Mouse (Mus musculus) hindbrain, embryonic 12.5 days (tissue): ENCODE data around the gene Lrrfip2. TPM values are rescaled to one million over a fixed set of nuclear protein-coding genes. Genes with fewer than 3 reads are reported as not detected.

Source experiments
- ATAC-seq: fragments of 200-750 bp; cut with Nextera tagmentation; 2 replicates; pipeline ENCODE4 v1.8.0; 2017; ENCODE audit warnings: moderate TSS enrichment; ENCODE audit not compliant: low FRiP score
- H3K27ac ChIP-seq: fragments of 300-500 bp; sonication (generic); 2 replicates; pipeline ENCODE4 v1.5.1; 2016; ENCODE audit warnings: mild to moderate bottlenecking
- H3K27me3 ChIP-seq: fragments of 300-500 bp; sonication (generic); 2 replicates; pipeline ENCODE4 v1.6.1; 2016; ENCODE audit warnings: mild to moderate bottlenecking
- H3K36me3 ChIP-seq: fragments of 300-500 bp; sonication (generic); 2 replicates; pipeline ENCODE4 v1.6.1; 2016; ENCODE audit warnings: mild to moderate bottlenecking
- H3K4me1 ChIP-seq: fragments of 300-500 bp; sonication (generic); 2 replicates; pipeline ENCODE4 v1.6.1; 2016
- H3K4me2 ChIP-seq: fragments of 300-500 bp; sonication (generic); replicated peaks from 2 replicates; pipeline ENCODE4 v1.6.1; 2016; ENCODE audit warnings: mild to moderate bottlenecking
- H3K4me3 ChIP-seq: fragments of 300-500 bp; sonication (generic); 2 replicates; pipeline ENCODE4 v1.5.1; 2016; ENCODE audit warnings: mild to moderate bottlenecking
- H3K9ac ChIP-seq: fragments of 300-500 bp; sonication (generic); 2 replicates; pipeline ENCODE4 v1.6.1; 2016; ENCODE audit warnings: mild to moderate bottlenecking, moderate library complexity
- H3K9me3 ChIP-seq: fragments of 300-500 bp; sonication (generic); replicated peaks from 2 replicates; pipeline ENCODE4 v1.6.1; 2016; ENCODE audit warnings: mild to moderate bottlenecking
- WGBS: fragments of 180-500 bp; shearing (Covaris S2); methylation state at CpG from one replicate; pipeline ENCODE4 v1.1.7; 2016; 5-methylcytosine and 5-hydroxymethylcytosine counted together
- polyA plus RNA-seq: library from polyadenylated mRNA; unstranded; fragments of >200 nt; fragmentation: Nextera tagmentation; extraction: Ambion mirVana; gene quantifications from 2 replicates; pipeline ENCODE4 v1.2.1, GENCODE M21; 2016

The Lrrfip2 gene
- polyA plus RNA-seq, 1 experiment from 2014 or later, result 50.5 TPM

DNA sequence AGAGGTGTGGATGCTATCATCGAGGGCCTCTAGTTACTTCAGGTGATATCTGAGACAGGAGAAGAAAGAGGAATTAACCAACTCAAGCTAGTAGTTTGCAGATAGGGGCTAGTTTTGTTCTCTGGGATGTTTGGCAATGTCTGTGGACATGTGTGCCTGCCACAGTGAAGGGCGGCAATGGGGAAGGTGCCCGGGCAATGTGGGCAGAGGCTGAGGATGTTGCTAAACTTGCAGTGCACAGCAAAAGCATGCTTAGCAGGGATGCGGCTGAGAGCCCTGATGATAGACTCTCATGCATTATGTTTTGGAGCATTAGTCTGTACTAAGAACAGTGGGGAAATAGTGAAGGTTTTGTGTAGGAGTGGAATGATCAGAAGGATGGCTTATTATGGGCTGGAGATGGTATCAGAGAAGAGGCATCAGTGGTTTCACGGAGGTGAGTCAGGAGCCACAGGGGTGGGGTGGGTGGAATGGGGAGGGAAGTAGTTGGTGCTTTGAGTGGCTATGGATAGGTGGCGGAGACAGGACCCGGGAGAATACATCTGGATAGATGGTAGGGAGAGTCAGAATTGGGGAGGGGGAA is 28.9 kb downstream of the Lrrfip2 start:
- ATAC-seq, result no peak
- no peak overlapping the region for H3K9ac ChIP-seq
- H3K4me3 ChIP-seq, result no peak overlapping the region
- no peaks in the 10 kb centered on the region for H3K4me1 ChIP-seq
- no peaks in the 10 kb centered on the region for H3K27me3 ChIP-seq
- no peaks in the 10 kb centered on the region for H3K9me3 ChIP-seq
- H3K36me3 ChIP-seq, result no peaks in the 10 kb centered on the region
- H3K27ac ChIP-seq, result no peak overlapping the region
- H3K4me2 ChIP-seq, result no peak overlapping the region
- WGBS, result 92% methylated on average over 7 of the region's 7 CpGs

- Histone ChIP-seq H3K4me1 (no peaks in the 10 kb centered on the region), H3K9ac (no peak overlapping the region), H3K27me3 (no peaks in the 10 kb centered on the region), H3K4me3 (no peak overlapping the region), H3K27ac (no peak overlapping the region), H3K9me3 (no peaks in the 10 kb centered on the region), H3K4me2 (no peak overlapping the region), H3K36me3 (no peaks in the 10 kb centered on the region)
- ATAC-seq, result no peak
- WGBS, result 90% methylated on average over 2 of the region's 2 CpGs
These were observed 30.6 kb downstream of the Lrrfip2 start for GRCm38 (mm10) chr9:111148006-111148405.

DNA sequence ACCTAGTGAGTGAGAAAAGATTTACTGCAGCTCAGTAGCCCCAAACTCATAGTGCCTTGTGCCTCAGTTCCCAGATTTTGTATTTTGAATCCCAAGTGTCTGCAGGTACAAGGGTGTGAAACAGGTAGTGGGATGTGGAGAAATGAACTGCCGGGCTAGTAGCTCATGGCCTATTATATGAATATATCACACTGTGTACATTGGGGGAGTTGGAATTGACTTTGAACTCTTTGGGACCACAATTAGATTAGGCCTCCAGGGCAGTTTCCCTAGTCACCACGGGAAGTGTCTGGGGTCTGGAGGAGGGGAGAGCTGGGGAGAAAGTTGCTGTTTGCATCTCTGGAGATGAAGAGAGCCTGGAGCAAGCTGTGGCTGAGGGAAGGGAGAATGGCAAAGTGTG is 31.0 kb downstream of the Lrrfip2 start:
- no peaks in the 10 kb centered on the region for H3K27me3 ChIP-seq
- H3K9me3 ChIP-seq, result no peaks in the 10 kb centered on the region
- H3K4me3 ChIP-seq, result no peak overlapping the region
- ATAC-seq, result no peak
- no peak overlapping the region for H3K9ac ChIP-seq
- H3K4me2 ChIP-seq, result no peak overlapping the region
- H3K27ac ChIP-seq, result no peak overlapping the region
- H3K4me1 ChIP-seq, result no peaks in the 10 kb centered on the region
- H3K36me3 ChIP-seq, result no peaks in the 10 kb centered on the region
- WGBS, result 73% methylated on average over 2 of the region's 2 CpGs

DNA sequence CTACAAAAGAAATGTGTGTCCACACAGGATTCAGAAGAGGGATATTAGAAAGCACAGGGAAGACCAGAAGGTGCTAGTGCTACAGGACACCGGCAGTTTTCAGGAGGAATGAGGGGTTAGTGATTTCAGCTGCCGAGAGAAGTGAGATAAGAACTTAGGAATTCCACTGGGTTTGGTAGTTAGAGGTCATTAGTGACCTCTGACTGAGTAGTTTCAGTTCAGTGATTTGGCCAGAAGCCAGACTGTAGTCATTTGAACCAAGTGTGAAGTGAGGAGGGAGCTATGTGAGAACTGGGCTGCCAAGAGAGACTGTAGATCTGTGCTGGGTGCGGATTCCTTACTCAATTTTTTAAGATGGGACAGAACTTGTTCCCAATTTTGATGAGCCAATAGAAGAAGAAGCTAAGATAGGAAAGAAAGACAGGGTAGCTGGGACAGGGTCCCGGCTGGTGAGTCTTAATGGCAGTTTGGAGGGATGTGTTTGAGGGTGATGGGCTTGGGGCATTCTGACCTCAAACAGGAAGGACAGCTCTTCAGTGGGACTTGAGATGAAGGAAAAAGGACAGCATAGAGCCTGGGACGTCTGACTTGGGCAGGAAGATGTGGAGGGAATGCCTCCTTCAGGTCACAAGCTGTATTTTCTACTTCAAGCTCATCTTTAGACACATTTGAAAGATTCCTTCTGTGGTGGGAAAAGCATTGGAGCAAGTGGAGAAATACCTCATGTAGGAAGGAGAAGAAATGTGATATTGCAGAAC is 32.0 kb downstream of the Lrrfip2 start:
- H3K9me3 ChIP-seq, result no peaks in the 10 kb centered on the region
- WGBS, result 67% methylated on average over 5 of the region's 5 CpGs
- no peak overlapping the region for H3K4me2 ChIP-seq
- H3K27ac ChIP-seq, result no peak overlapping the region
- H3K4me1 ChIP-seq, result no peaks in the 10 kb centered on the region
- no peak overlapping the region for H3K4me3 ChIP-seq
- no peak for ATAC-seq
- H3K27me3 ChIP-seq, result no peaks in the 10 kb centered on the region
- no peaks in the 10 kb centered on the region for H3K36me3 ChIP-seq
- H3K9ac ChIP-seq, result no peak overlapping the region

DNA sequence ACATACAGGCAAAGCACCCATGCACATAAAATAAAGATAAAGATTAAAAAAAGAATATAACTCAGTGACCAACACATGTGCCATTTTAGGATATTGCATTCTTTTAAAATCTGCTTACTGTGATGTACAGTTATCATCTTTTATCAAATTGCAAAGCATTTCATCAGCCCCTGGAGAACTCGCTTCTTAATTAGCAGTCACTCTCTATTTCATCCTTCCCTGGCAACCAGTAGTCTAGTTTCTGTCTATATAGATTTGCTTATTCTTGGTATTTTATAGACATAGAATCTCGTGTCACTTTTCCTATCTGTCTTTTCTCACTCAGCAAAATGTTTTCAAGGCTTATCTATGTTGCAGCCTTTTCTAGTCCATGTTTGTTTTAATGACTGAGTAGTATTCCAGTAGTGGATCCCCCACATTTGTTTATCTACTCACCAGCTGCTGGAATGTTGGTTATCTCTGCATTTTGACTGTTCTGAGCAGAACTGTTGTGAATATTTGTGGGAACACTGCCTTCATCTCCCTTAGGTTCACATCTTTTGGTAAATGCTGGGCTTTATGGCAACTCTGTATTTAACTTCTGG is 35.0 kb downstream of the Lrrfip2 start:
- Histone ChIP-seq H3K4me3 (no peak overlapping the region), H3K9ac (no peak overlapping the region), H3K36me3 (no peaks in the 10 kb centered on the region), H3K27ac (no peak overlapping the region), H3K4me1 (no peaks in the 10 kb centered on the region), H3K27me3 (no peaks in the 10 kb centered on the region), H3K4me2 (no peak overlapping the region), H3K9me3 (no peaks in the 10 kb centered on the region)
- WGBS, result 89% methylated on average over 2 of the region's 2 CpGs
- no peak for ATAC-seq

DNA sequence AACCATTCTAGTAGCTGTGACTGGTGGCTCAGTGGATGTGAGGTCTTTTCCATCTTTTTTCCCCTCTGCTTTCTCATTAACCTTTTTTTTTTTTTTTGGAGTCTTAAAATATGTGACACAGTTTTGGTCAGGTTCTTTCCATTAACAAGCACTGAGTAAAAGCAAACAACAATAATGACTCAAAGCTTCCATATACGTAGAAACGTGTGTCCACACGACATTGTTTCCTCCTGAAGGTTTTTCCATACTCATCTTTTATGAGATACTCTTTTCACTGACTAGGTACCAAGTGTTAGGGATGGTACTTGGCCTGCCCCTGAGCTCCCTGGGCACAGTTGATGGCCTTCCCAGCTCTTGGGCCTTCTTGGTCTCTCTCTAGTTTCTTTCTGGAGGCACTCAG is 35.6 kb downstream of the Lrrfip2 start:
- Histone ChIP-seq H3K27me3 (no peaks in the 10 kb centered on the region), H3K4me1 (no peaks in the 10 kb centered on the region), H3K9me3 (no peaks in the 10 kb centered on the region), H3K27ac (no peak overlapping the region), H3K9ac (no peak overlapping the region), H3K36me3 (no peaks in the 10 kb centered on the region), H3K4me2 (no peak overlapping the region), H3K4me3 (no peak overlapping the region)
- WGBS, result 99% methylated on average over 3 of the region's 3 CpGs
- ATAC-seq, result no peak

DNA sequence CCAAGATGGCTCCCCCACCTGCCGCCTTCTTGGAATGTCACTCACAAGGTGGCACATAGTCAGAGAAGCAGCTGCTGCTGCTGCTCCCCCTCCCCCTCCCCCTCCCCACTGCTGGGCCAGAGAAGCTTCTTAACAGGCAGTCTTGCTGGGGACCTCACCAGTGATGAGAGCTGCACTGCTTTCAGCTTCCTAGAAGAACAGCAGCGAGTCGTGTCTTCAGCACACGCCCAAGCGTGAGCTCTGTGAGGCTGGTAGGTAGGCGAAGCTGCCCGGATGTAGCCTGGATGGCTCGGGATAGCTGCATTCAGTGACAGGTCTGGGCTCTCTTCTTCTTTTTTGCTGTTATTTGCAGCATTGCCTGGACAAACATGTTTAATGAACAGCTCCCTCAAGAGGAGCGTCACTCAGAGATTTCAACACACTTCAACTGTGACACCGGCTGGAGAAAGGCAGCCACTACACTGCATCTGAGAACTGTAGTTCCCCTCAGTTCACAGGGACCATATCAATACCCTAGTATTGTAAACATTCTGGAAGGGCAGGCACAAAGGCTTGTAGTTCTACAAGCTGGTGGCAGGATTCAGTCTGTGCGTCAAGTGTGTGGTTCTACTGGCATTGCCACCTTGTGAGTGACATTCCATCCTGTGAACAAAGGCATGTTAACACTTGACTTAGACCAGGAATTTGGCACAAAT is 38.5 kb downstream of the Lrrfip2 start:
- H3K9ac ChIP-seq, result no peak overlapping the region
- ATAC-seq, result no peak
- H3K4me2 ChIP-seq, result no peak overlapping the region
- H3K27ac ChIP-seq, result no peak overlapping the region
- no peaks in the 10 kb centered on the region for H3K36me3 ChIP-seq
- H3K4me1 ChIP-seq, result no peaks in the 10 kb centered on the region
- no peak overlapping the region for H3K4me3 ChIP-seq
- 87% methylated on average over 11 of the region's 11 CpGs for WGBS
- H3K27me3 ChIP-seq, result no peaks in the 10 kb centered on the region
- no peaks in the 10 kb centered on the region for H3K9me3 ChIP-seq

DNA sequence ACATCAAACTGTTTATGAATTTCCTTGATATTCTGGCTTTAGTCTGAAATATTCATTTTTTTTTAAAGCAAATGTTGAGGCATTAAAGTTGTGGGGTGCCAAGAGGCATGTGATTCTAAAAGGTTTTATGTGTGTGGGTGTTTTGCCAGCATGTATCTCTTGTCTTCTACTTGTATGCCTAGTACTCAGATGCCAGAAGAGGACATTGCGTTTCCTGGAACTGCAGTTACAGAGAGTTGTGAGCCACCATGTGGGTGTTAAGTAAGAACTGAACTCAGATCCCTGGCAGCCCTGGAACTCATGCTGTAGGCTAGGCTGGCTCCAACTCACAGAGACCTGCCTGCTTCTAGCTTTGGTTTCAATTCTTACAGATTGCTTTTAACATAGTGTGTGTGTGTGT is 42.2 kb downstream of the Lrrfip2 start:
- no peak overlapping the region for H3K9ac ChIP-seq
- peaks cover 10% of the 10 kb centered on the region; the same call in 1 of the 2 replicates for H3K36me3 ChIP-seq
- H3K27me3 ChIP-seq, result no peaks in the 10 kb centered on the region
- H3K4me1 ChIP-seq, result no peaks in the 10 kb centered on the region
- 89% methylated on average over 1 of the region's 1 CpGs for WGBS
- no peak for ATAC-seq
- H3K27ac ChIP-seq, result no peak overlapping the region
- no peak overlapping the region for H3K4me3 ChIP-seq
- H3K4me2 ChIP-seq, result no peak overlapping the region
- H3K9me3 ChIP-seq, result no peaks in the 10 kb centered on the region

DNA sequence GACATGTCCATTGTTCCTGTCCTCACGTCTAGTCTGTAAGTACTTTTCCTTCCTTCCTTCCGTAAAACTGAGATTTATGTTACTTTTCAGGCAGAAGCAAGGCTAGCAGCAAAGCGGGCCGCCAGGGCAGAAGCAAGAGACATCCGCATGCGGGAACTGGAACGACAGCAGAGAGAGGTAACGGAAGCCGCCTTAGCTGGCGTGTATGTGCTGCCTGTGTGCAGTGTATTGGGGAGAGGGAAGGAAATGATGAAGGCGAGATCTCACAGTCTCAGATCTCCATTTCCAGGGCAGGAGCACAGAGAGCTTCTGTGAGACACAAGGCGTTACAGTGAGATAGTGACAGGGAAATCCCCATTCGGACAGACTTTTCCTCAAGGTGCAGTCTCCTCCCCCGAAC is 43.8 kb downstream of the Lrrfip2 start:
- WGBS, result 90% methylated on average over 14 of the region's 14 CpGs
- H3K9me3 ChIP-seq, result no peaks in the 10 kb centered on the region
- H3K27ac ChIP-seq, result no peak overlapping the region

DNA sequence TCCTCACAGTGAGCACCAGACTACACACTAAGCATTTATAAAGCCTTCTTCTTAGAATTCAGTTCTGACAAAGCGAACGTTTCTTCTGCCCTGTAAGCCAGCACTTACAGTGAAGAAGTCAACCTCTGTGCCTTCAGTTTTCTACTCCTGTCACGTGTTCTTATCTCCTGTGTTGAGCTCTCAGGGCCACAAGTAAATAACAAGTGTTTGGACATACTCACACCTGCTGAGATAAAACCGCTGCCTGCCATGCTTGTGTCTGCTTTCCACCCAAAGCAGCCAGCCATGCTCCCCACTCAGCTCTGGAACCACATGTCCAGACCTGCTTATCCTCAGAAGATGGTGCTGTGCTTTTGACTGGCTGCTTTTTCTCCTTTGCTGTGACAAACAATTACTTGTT is 49.2 kb downstream of the Lrrfip2 start:
- Histone ChIP-seq H3K9me3 (no peaks in the 10 kb centered on the region), H3K4me3 (no peak overlapping the region), H3K9ac (no peak overlapping the region), H3K4me2 (no peak overlapping the region), H3K27me3 (no peaks in the 10 kb centered on the region), H3K27ac (0 out of 2 replicates have a peak overlapping the region, but pooled peaks have one; percentile 3), H3K4me1 (no peaks in the 10 kb centered on the region), H3K36me3 (peaks cover 9% of the 10 kb centered on the region; the same call in 1 of the 2 replicates)
- 47% methylated on average over 4 of the region's 4 CpGs for WGBS
- no peak for ATAC-seq

More for the DNA sequence above, 43.8 kb downstream of the Lrrfip2 start:
- Histone ChIP-seq H3K9ac (no peak overlapping the region), H3K27me3 (no peaks in the 10 kb centered on the region), H3K36me3 (peaks cover 10% of the 10 kb centered on the region; the same call in 1 of the 2 replicates), H3K4me3 (no peak overlapping the region), H3K4me2 (no peak overlapping the region), H3K4me1 (no peaks in the 10 kb centered on the region)
- ATAC-seq, result no peak

DNA sequence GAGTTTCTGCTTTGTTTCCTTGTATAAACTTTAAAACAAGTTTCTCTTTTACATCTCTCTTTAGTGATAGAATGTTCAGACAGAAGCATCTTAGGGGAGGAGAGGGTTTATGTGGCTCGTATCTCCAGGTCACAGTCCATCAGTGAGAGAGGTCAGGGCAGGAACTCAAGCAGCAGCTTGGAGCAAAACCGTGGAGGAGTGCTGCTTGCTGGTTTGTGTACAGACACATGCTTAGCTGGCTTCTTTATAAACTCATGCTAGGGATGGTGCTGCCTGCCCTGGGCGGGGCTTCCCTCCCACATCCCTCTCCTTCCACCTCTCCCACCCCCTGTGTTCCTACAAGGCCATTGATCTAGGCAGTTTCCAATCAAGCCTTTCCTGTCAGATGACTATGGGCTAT is 53.0 kb downstream of the Lrrfip2 start:
- H3K9me3 ChIP-seq, result no peaks in the 10 kb centered on the region
- ATAC-seq, result no peak
- no peaks in the 10 kb centered on the region for H3K4me1 ChIP-seq
- no peak overlapping the region for H3K4me2 ChIP-seq
- no peak overlapping the region for H3K9ac ChIP-seq
- no peaks in the 10 kb centered on the region for H3K36me3 ChIP-seq
- WGBS, result 49% methylated on average over 3 of the region's 3 CpGs
- H3K4me3 ChIP-seq, result no peak overlapping the region
- no peaks in the 10 kb centered on the region for H3K27me3 ChIP-seq
- H3K27ac ChIP-seq, result no peak overlapping the region

- Histone ChIP-seq H3K4me1 (no peaks in the 10 kb centered on the region), H3K27ac (no peak overlapping the region), H3K9me3 (no peaks in the 10 kb centered on the region), H3K36me3 (no peaks in the 10 kb centered on the region), H3K27me3 (no peaks in the 10 kb centered on the region), H3K4me2 (no peak overlapping the region), H3K9ac (no peak overlapping the region), H3K4me3 (no peak overlapping the region)
- WGBS, result 73% methylated on average over 5 of the region's 5 CpGs
- ATAC-seq, result no peak
These were observed 56.7 kb downstream of the Lrrfip2 start for GRCm38 (mm10) chr9:111174071-111174470.
